Mouse (Mus musculus): ENCODE measurements at regions not wholly inside any gene's neighbourhood (a gene's known extent, or its start where the extent isn't known, plus 50 kb on each side); places are given as distances from the start of the nearest gene placed in this dataset.

DNA sequence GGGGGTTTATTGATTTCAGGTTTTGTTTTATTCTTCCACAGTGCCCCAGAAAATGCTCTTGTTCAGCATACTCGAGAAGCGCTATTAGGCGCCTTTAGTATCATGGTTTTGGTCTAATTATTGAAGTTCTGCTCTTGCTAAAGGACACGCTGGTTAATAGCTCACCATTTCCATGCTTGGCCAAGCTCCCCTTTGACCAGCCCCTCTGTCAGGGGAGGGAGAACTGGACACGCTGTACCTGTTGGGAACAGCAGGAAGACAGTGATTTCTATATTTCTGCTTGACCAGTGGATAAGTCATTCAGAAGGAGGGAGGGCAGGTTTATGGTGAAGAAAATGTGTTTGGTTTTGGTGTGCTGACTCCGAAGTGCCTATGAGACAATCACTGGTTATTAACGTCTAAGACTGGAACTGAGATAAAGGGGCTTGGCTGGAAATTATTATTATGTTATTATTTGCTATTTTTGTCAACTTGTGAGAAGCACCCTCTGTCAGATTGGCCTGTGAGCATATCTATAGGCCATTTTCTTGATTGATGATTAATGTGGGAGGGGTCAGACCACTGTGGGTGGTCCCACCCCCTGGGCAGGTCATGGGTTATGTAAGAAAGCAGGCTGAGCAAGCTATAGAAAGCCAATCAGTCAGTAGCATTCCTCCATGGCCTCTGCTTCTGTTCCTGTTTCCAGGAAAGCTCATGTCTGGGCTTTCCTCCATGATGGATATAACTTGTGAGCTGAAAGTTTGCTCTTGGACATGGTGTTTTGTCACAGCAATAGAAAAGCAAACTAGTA lies 51.2 kb upstream of the Tanc2 start:
- no peak for DNase-seq (ENCODE audit: low read depth, low spot score)

DNA sequence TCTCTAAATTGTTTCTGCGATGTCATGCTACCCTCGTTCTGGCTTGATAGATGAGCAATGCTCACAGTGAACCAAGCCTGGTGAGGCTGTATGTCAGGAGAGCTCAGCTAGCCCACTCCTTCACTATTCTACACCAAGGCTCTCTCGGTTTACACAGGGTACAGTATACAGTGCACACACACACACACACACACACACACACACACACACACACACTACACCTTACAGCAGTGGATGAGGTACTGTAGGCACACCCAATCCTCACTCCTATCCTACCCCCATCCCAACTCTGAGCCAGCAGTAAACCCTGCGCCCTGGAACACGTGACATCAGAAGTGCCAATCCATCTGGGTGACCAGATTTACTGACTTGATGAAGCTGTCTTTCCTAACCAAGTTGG lies 57.2 kb upstream of the Tanc2 start:
- no peak for DNase-seq (ENCODE audit: low read depth, low spot score)

DNA sequence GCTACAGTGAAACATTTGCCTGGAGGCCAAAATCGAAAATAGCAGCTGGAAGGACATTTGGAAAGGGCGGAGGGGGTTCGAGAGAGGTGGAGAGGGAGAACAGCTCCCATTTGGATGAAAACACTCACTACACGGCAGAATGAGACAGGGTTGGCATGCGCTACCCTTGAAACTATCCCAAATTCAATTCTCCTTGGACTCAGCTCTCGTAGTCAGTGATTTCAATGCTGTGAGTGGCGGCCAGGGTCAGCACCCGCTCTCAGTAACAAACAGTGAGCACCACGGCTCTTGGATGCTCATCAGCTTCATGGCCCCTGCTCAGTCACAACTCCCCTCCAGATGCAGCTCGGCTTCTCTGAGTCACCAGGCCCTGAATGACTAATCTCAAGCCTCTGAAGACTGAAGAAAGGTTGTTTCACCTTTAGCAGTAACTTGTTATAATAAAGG lies 59.1 kb upstream of the Tanc2 start:
- peak; percentile 54 for DNase-seq (ENCODE audit: low read depth, low spot score)

DNA sequence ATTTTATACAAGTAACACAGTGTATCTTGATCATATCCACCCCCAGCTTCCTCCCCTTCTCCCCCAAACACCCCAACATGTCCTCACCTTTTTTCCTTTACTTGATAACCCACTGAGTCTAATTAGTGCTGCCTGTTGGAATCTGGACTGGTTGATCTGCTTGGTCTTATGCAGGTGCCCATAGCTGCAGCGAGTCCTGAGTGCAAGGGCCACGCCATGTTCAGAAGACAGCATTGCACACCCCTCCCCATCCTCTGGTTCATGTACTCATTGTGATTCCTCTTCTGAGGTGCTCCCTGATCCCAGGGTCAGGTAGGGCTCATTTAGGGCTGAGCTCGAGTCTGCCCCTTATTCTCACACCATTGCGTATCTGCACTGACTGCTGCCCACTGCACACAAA lies 63.7 kb upstream of the Tanc2 start:
- no peak for DNase-seq (ENCODE audit: low read depth, low spot score)

DNA sequence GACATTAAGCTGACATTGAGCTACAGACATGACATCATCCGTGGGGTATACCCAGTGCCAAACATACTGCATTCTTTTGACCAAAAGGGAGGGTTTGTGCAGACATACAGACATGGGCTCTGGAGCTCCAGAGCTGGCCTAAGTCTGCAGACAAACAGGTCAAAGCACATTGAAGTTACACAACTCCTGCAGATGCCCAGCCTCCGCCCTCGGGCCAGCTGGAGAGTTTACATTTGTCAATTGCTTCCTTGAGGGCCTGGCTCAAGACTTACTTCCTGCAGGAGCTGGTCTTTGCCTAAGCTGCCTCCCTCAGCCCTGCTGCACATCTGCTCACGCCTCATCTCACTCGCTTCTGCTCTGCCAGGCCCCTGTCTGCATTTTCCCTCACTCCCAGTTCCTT lies 64.2 kb upstream of the Tanc2 start:
- DNase-seq (ENCODE audit: low read depth, low spot score) = peak; percentile 66

DNA sequence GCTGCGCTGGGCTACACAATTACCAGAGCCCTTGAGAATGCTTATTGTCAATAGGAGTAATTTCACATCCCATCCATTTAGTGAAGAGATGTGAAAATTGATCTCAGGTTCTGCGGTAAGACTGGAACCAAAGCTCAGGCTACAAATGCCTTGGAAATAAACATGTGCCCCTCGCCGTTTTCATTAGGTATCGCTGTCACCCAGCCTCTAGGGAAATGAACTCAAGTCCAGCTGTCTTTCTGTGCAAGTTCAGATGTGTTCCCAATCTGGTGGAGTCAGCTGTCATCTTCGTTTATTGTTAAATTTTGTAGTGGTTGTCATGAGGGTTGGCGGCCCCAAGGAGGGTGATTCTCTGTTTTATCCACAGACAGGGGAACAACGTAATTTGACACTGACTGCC lies 65.4 kb upstream of the Tanc2 start:
- no peak for DNase-seq (ENCODE audit: low read depth, low spot score)

DNA sequence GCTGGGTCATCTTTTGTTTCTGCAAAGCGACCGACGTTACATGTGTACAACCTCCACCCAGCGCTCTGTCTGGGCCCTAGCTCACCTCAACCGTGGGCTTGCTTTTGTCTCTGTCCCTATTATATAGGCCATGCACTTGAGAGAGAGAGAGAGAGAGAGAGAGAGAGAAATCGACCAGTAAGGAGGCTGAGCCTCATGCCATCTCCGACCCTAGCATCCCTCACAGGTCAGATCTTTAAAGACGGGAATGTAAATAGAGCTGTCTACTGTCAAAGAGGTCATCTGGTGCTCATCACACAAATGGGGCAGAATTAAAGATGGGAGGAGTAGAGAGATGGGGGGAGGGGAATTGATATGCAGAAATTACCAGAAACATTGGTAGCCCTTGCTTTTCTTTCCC lies 66.0 kb upstream of the Tanc2 start:
- DNase-seq (ENCODE audit: low read depth, low spot score) = no peak

DNA sequence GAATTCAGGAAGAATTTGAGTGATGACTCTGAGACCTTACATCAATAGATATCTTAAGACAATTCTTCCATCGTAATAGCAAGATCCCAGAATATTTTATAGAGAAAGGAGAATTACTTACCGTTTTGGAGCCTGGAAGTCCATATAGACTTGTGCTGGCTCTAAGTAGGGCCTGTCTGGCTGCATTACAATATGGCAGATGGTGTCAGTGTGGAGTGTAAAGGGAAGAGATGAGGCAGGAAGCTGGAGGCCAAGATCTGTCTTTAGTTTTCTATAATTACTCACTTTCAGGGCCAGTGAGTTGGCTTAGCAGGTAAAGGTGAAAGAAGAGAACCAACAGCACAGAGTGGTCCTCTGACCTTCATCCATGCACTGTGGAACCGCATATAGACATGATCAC lies 63.9 kb upstream of the March10 start:
- peak; percentile 81 for DNase-seq (ENCODE audit: low read depth, low spot score)

DNA sequence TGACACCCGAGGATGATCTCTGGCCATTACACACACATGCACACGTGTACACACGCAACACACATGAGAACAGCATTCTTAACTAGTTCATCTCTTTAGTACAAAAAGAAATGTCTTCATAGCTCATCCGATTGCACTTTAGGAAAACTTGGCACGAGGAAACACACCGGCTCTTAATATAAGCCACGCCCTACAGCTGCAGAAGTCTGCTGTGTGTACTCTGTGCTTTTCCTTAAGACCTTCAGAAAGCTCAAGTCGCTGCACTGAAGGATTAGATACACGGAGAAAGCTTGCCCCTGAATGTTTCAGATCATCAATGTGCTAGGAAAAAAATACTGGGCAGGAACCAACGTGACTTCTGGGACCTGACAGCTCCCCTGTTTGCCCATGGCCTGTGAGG lies 56.7 kb upstream of the March10 start:
- no peak for DNase-seq (ENCODE audit: low read depth, low spot score)

DNA sequence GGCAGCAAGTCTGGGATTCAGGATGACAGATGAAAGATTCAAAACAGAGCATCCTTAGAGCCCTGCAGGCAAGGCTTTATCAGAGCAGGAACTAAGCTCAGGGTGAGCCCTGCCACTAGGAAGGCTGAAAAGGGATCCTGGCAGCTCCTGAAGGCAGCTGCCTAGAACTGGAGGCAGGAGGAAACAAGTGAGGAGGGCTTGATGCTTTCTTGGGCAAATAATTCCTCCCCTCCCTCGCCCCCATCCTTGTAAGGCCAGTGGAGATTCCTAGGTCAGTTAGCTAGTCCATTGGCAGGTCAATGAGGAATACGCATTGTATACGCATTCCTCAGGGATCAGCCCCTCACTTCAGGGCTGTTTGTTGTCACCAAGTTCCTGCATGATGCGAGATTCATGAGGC lies 54.1 kb upstream of the March10 start:
- no peak for DNase-seq (ENCODE audit: low read depth, low spot score)

DNA sequence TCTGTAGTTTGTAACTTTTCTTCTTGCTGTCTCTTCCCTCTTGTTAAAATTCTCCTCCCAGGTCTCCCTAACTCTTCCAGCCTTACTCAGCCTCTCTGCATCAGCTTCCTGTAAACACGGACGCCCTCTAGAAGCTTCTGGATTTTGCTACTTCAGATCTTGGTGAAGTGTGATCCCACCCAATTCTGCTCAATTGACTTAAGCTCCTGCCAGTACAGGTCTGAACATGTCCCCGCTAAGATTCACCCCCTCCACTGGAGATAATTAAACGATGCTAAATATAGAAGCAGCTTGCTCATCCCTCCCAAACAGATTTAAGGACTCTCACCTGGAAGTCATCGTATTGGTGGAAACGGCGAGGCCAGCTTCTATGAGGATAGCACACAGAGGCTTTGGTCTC lies 53.5 kb upstream of the March10 start:
- peak; percentile 65 for DNase-seq (ENCODE audit: low read depth, low spot score)

DNA sequence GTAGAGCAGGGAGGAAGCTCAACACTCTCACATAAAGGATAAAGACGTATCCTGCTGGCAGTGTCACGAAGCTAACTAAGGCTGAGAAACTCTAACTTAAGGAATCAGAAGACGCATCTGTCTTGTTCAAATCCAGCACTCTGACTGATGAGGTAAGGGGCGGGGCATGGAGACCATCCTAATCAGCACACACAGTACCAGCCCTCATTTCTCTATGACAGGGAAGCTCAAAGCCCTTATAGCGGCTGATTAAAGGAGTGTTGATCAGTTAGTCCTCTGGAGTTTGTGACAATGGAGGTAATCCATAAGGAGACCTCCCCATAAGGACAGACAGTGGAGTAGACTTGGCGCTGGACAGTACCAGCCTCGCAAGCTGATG lies 52.1 kb upstream of the March10 start:
- no peak for DNase-seq (ENCODE audit: low read depth, low spot score)

DNA sequence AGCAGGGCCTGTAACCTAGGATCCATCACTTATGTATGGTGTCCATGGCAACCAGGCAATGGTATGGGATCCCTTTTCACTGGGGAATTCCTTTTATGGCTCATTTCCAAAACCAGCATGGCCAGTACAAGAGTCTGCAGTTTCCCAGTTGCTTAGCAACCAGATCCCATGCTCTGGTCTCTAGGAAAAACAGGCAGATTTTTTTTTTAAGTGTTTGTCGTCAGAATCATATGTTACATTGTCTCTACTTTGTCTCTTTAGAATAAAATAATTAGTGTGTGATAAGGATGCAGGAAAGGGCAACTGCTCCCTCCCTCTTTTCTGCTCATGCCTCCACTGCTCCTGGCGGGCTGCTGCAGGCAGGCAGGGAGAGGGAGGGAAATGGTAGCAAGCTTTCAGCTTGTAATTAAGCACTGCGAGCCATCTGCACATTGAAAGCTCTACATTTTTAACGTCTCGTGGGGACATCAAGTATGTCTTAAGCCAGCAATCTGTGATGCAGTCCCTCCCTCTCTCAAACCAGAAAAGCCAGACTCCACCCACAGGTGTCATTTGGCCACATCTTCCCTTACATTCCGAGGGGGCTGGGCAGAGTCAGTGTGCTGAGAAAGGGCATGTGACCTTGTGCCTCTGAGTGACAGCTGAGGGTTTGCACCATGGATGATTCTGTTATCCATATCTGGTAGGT lies 51.6 kb upstream of the March10 start:
- DNase-seq (ENCODE audit: low read depth, low spot score) = peak; percentile 90

DNA sequence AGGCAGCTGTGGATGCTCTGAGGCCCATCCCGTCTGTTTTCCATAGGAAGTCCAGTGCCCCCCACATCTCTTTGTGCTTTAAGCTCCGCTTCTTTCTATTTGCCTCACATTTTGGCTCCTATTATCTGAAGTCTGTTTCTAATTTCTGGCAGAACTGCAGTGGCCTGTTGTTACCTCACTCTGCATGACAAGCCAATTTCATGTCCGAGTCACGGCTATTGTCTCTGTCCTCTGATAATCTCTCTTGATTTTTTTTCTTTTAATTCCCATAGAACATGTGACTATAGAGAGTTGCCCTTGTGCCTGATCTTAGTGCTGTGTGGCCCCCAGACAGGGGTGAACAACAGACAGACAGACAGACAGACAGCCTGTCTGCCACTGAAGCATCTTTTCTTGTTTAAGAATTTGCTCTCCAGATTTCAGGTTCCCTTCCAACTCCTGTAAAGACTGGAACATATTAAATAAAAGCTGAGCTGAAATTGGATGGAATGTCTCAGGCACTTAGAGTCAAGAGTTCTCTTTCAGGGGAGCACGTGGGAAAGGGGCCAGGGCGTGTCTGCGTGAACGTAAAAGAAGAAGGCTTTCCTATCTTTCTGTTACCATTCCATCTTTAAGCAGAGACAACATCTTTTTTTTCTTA lies 50.9 kb upstream of the March10 start:
- no peak for DNase-seq (ENCODE audit: low read depth, low spot score)

Measured in brain, adult 2 months (tissue).